Mouse (Mus musculus) inflammation-experienced regulatory T-cells, adult 16 weeks (primary cell): ENCODE results near the gene Ntrk1. TPM values are rescaled to one million over a fixed set of nuclear protein-coding genes. Genes with fewer than 3 reads are reported as not detected.

Experiments used
- polyA plus RNA-seq: library from polyadenylated mRNA; unstranded; fragments of 100-300 nt; shearing (Covaris generic); gene quantifications from one replicate; pipeline ENCODE4 v1.2.1, GENCODE M21; 2017

The Ntrk1 gene
- polyA plus RNA-seq: 0.11 TPM

GRCm38 (mm10) chr3:87794922-87795325 is at the start of gene Ntrk1:
Gene Ntrk1 (minus strand): TSS chr3:87795162.

GRCm38 (mm10) chr3:87824206-87824605 is 29.2 kb upstream of the Ntrk1 start, which contains the start of gene Pear1:
Gene Pear1 (minus strand): TSS chr3:87824306.

GRCm38 (mm10) chr3:87796736-87797334 is 1.9 kb upstream of the Ntrk1 start, which contains the start of gene Insrr:
Gene Insrr (plus strand): TSS chr3:87796951.

GRCm38 (mm10) chr3:87748431-87748830 is 46.5 kb downstream of the Ntrk1 start, which contains the start of gene Lrrc71:
Gene Lrrc71 (minus strand): TSS chr3:87748625.

Other genes with a start within 250 kb of the Ntrk1 start
- 10.8 TPM for gene Arhgef11, start 177.6 kb downstream of the Ntrk1 start, polyA plus RNA-seq
- 0.56 TPM for gene Lrrc71, start 46.5 kb downstream of the Ntrk1 start, polyA plus RNA-seq
- gene Insrr, start 1.8 kb upstream of the Ntrk1 start, polyA plus RNA-seq: 0.98 TPM
- gene Pear1, start 29.1 kb upstream of the Ntrk1 start, polyA plus RNA-seq: 160 TPM
- gene Sh2d2a, start 51.6 kb upstream of the Ntrk1 start, polyA plus RNA-seq: 313 TPM
- gene Prcc, start 90.4 kb upstream of the Ntrk1 start, polyA plus RNA-seq: 13.7 TPM
- gene Hdgf, start 111.2 kb upstream of the Ntrk1 start, polyA plus RNA-seq: 29.0 TPM
- gene Mrpl24, start 124.3 kb upstream of the Ntrk1 start, polyA plus RNA-seq: 128 TPM
- 9.4 TPM for gene Isg20l2, start 135.2 kb upstream of the Ntrk1 start, polyA plus RNA-seq
- gene Rrnad1, start 135.6 kb upstream of the Ntrk1 start, polyA plus RNA-seq: 26.0 TPM
- not detected for gene Crabp2, start 153.5 kb upstream of the Ntrk1 start, polyA plus RNA-seq
- gene Nes, start 175.9 kb upstream of the Ntrk1 start, polyA plus RNA-seq: not detected
- not detected for gene Bcan, start 205.1 kb upstream of the Ntrk1 start, polyA plus RNA-seq
- gene Hapln2, start 232.4 kb upstream of the Ntrk1 start, polyA plus RNA-seq: not detected
- 36.8 TPM for gene Gpatch4, start 247.9 kb upstream of the Ntrk1 start, polyA plus RNA-seq